Mouse (Mus musculus) gastrocnemius, postnatal 10 days (tissue): ENCODE measurements around the gene Armc12. TPM values are rescaled to one million over a fixed set of nuclear protein-coding genes. Genes with fewer than 3 reads are reported as not detected.

Source experiments
- DNase-seq: peaks from one replicate; pipeline ENCODE4 v3.0.0; 2021; ENCODE audit warnings: mixed read lengths
- total RNA-seq, 2 experiments: library from RNA; stranded (reverse); gene quantifications; 2 replicates each; pipeline ENCODE4 v1.2.3; 2021

Gene Armc12
- total RNA-seq, 2 experiments from 2014 or later = not detected

GRCm38 (mm10) chr17:28513337-28513736 lies 17.3 kb upstream of the Armc12 start:
- DNase-seq = no peak

GRCm38 (mm10) chr17:28513844-28514243 lies 16.8 kb upstream of the Armc12 start:
- DNase-seq = no peak

GRCm38 (mm10) chr17:28514555-28514954 lies 16.1 kb upstream of the Armc12 start:
- no peak for DNase-seq

GRCm38 (mm10) chr17:28515431-28516341 lies 14.9 kb upstream of the Armc12 start:
- DNase-seq = no peak

GRCm38 (mm10) chr17:28516881-28517280 lies 13.7 kb upstream of the Armc12 start:
- DNase-seq = no peak

- DNase-seq = peak; percentile 57
Measured at GRCm38 (mm10) chr17:28517441-28517955, 13.1 kb upstream of the Armc12 start, which contains the start of gene Fkbp5. Gene Fkbp5, minus strand, starts transcription at chr17:28517527.

GRCm38 (mm10) chr17:28517956-28518614 lies 12.5 kb upstream of the Armc12 start:
- peak; percentile 87 for DNase-seq

GRCm38 (mm10) chr17:28518615-28519071 lies 12.0 kb upstream of the Armc12 start:
- no peak for DNase-seq

- DNase-seq = no peak
Measured at GRCm38 (mm10) chr17:28519827-28520226, 10.8 kb upstream of the Armc12 start.

GRCm38 (mm10) chr17:28520561-28520960 lies 10.0 kb upstream of the Armc12 start:
- DNase-seq = no peak

- DNase-seq = no peak
Measured at GRCm38 (mm10) chr17:28521071-28521726, 9.4 kb upstream of the Armc12 start.

- no peak for DNase-seq
Measured at GRCm38 (mm10) chr17:28521920-28522319, 8.7 kb upstream of the Armc12 start.

- peak; percentile 76 for DNase-seq
Measured at GRCm38 (mm10) chr17:28522623-28523354, 7.8 kb upstream of the Armc12 start.

GRCm38 (mm10) chr17:28523355-28524008 lies 7.1 kb upstream of the Armc12 start:
- no peak for DNase-seq

- no peak for DNase-seq
Measured at GRCm38 (mm10) chr17:28524009-28524695, 6.5 kb upstream of the Armc12 start.

GRCm38 (mm10) chr17:28524831-28525430 lies 5.7 kb upstream of the Armc12 start:
- no peak for DNase-seq

GRCm38 (mm10) chr17:28527184-28528042 lies 3.2 kb upstream of the Armc12 start:
- DNase-seq = peak; percentile 53

- peak; percentile 88 for DNase-seq
Measured at GRCm38 (mm10) chr17:28528043-28528351, 2.6 kb upstream of the Armc12 start.

GRCm38 (mm10) chr17:28529116-28529515 lies 1.5 kb upstream of the Armc12 start:
- DNase-seq = no peak
